Mouse (Mus musculus): ENCODE data around the gene Iqcd.

GRCm38 (mm10) chr5:120550673-120551072 is 38.1 kb upstream of the Iqcd start:
- TF ChIP-seq POLR2A (IDR thresholded peaks at IDR 0.05; ENCODE audit: insufficient read length, low read depth) (no peak), E2F4 (IDR thresholded peaks at IDR 0.05; ENCODE audit: insufficient read depth) (no peak), MAX (IDR thresholded peaks at IDR 0.05; ENCODE audit: low read depth) (no peak), MYOD1 (IDR thresholded peaks at IDR 0.05; ENCODE audit: control insufficient read depth in 1 of 3, insufficient read length in 2 of 3, low read depth in 2 of 3) (no peak), TCF3 (IDR thresholded peaks at IDR 0.05; ENCODE audit: insufficient read length, low read depth) (no peak), USF1 (IDR thresholded peaks at IDR 0.05; ENCODE audit: low read depth) (no peak), TCF12 (IDR thresholded peaks at IDR 0.05; ENCODE audit: insufficient read depth, poor library complexity, severe bottlenecking) (no peak)
